Mouse (Mus musculus) layer of hippocampus, adult 8-10 months (tissue): Measurements from ENCODE around the gene H60b. TPM values are rescaled to one million over a fixed set of nuclear protein-coding genes. Genes with fewer than 3 reads are reported as not detected.
"Not testable (repeated sequence)": the region's sequence is repeated elsewhere in the genome, so short reads cannot be mapped to it uniquely, and the experiment has no call there.

Experiments
- DNase-seq, 2 experiments: peaks; one replicate each; pipeline ENCODE4 v3.0.0; 2022; ENCODE audit warnings: low spot score in 2 of 2
- total RNA-seq, 4 experiments: library from RNA; stranded (reverse); gene quantifications; 2 replicates each; pipeline ENCODE4 v1.2.4; 2022

Gene H60b
- total RNA-seq, result not detected

DNA sequence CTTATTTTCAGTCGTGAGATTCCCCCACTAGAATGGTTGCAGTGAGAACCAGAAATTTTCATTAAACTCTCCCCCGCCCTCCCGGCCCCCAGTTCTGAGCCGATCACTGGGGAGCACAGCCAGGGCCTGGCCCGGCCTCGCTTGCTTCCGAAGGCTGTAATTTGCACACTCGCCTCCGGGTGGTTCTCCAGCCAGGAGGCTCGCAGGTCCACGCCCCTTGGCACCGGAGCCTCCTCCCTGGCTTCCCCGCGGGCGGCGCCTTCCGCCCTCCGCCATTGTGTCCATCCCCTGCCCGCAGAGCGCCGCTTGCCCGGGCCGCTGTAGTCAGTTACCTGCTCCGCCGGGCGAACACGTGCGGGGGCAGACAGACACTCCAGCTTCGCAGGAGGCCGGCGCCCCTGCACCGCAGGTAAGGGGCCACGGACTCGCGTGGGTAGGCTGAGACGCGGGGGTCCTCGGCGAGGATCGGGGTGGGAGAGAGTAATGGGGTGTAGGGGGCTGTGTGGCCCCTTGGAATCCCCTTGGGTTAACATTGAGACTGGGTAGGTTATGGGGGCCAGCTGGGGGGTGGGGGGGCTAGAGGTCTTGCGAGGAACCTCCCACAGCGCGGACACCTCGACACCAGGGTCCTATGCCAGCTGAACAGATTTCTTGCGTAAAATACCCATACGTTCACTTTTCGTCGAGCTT is at the start of gene H60b, which contains the start of gene Raet1e:
TSS of gene H60b (plus strand) at position 277 of the 690 bp plus-strand sequence.
TSS of gene Raet1e (plus strand) at position 260 of the 690 bp plus-strand sequence.
- not testable (repeated sequence) for DNase-seq

DNA sequence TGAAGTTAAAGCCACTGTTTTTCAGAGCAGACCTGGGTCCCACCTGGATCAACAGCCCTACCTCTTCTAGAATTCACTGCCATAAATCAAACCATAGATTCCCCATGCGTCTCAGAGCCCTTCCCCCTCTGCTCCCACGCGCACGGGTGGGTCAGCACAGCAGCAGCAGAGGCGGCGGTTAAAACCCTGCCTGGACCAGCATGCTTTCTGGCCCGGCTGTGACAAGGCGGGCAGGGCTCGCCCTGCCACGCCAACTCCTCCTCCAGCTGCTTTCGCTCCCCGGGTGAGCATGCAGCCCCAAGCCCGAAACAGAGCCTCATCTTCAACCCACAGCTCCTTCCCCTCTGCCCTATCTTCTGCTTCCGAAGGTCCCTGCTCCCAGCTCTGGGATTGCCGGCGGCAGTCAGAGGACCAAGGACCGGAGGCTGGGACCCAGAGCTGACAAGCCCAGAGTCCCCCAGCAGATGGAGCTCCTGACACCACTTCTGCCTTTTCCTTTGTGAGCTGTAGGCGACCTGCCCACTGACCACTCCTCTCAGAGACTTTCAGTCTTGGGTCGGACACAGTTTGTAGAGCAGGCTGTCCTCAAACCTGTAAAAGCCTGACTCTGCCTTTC is 17.6 kb upstream of the H60b start:
- peak; percentile 34 to 59 for DNase-seq

DNA sequence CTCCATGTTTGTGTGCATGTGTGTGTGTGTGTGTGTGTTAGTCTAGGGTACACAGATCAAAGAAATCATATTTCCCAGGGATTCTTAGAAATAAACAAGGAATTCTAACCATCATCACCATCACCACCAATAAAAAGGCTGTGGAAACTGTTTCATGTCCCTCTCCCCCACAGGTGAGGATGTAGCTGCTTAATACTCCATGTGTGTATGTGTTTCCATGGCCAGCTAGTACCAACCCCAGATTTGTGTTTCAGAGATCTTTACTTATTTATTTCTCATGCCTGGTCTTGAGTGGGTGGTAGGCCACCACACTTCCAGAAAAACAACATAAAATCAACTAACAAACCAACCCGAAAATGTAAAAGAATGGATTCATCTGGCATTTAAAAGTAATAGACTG is 16.2 kb upstream of the H60b start:
- DNase-seq, result not testable (repeated sequence)

DNA sequence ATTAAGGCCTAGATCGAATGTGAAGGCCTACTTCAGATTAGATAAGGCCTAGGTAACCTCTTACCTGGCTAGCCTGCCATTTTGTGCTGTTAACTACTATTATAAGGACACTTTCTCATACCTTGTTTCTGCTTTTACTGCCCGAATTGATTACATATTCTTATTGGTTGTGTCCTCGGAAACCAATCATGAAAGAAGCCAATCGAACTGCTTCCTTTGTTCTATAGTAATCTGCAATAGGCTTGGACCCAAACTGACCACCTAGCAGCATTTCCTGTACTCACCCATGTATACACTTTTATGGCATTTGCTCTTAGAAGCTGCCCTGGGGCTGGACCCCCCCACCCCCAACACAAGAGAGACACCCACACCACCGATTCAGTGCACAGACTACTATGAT is 15.5 kb upstream of the H60b start:
- DNase-seq, result no peak

DNA sequence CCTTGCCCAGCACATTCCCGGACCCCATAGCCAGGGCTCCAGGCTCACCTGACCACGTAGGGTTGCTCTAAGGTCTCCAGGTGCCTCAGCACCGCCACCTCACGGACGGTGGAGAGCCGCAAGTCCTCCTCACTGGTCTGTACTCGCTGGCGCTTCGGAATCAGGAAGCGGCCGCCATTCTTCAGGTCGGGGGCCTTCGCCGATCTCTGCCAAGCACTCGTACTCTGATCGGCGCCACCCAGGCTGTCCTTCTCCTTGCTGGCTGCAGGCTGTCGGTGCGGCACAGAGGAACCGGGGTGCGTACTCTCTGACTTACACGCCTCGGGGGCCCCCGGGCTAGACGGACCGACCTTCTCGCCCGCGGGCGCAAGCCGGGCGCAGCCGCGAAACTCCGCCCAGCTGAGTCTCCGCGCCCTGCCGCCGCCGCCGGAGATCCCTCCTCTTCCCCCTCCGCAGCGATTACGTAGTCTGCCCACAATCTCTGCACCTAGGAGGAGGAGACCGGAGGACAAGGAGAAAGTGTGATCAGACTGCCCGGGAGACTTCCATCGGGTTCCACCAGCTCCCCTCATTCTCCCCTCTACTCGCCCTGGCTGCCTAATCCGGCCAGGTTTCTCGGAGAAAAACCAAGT is 9.8 kb upstream of the H60b start:
- DNase-seq, result no peak

DNA sequence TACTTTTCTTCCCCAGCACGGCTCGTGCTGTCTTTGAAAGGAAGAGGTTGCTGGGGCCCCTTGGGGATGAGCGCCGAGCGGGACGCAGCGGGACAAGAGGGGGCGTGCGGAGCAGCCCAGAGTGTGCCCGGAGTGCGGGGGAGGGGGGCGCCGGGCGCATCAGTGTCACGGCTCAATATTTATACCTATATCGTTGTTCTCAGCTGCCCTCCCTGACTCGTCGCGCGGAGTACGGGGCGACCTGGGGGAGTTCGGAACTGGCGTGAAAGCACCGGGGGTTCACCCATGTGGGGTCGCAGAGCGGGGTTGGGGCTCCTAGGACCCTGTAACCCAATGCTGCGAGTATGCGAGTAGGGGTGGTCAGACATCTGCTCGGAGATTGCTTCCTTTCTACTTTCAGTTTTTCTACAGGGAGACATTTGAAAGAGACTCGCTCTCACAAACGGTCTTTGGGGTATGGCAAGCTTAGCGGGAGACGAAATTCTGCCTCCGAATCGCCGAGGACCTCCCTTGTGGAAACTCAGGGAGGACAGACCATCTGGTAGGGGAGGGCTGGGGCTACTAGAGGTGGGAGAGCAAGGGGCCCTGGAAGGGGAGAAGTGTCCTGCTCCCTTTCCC is 9.2 kb upstream of the H60b start, which contains the start of gene E030030I06Rik:
TSS of gene E030030I06Rik (minus strand) at position 198 of the 618 bp plus-strand sequence.
- DNase-seq, result no peak

DNA sequence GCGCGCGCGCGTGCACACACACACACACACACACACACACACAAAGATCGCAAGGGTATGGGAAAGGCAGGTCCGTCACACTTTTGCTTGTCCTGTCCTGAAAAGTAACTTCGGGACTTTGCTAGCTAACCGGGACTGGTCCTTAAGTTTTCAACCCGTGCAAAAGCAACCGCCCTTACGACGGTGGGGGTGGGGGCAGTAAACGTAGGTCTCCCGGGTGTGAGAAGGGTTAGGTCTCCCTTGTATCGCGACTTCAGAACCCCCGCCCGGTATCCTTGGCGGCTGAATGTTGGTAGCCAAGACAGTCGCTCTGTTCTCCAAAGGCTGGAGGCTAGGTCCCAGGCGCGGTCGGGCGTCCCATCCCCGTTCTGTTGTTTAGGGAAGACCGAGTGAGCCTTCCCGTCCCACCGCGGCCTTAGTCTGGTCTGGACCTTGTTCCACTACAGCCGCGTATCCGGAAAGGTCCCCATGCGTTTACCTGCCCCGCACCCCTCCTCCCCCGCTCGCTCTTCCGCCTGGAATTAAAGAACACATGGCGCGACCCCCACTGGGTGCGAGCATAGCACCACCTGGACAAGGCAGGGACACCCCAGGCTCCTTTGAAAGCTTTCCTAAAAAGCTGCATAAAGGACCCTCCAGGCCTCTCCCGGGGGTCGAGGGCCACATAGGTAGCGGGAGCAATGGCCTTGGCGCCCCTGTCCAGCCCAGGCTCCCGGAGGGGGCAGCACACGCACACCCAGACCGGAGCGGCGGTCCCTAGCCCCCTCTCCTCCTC is 8.5 kb upstream of the H60b start:
- DNase-seq, result no peak

DNA sequence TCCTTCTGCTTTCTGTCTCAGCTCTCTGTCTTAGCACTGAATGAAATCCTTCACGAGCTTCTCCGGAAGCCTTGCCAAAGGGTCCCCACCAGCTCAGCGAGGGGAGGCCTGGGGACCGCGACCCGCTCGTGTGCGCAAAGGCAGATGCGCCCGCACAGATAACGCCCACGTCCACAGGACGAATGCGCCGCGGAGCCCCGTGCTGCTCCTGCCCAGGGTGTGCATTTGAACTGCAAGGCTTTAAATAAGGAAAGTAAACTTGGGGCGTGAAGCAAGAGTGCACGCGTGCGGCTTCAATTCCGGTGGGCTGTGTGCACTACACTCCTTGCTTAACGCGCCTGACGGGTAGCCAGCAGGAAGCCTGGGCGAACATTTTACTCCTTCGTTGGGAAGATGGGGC is 7.8 kb upstream of the H60b start:
- no peak for DNase-seq

DNA sequence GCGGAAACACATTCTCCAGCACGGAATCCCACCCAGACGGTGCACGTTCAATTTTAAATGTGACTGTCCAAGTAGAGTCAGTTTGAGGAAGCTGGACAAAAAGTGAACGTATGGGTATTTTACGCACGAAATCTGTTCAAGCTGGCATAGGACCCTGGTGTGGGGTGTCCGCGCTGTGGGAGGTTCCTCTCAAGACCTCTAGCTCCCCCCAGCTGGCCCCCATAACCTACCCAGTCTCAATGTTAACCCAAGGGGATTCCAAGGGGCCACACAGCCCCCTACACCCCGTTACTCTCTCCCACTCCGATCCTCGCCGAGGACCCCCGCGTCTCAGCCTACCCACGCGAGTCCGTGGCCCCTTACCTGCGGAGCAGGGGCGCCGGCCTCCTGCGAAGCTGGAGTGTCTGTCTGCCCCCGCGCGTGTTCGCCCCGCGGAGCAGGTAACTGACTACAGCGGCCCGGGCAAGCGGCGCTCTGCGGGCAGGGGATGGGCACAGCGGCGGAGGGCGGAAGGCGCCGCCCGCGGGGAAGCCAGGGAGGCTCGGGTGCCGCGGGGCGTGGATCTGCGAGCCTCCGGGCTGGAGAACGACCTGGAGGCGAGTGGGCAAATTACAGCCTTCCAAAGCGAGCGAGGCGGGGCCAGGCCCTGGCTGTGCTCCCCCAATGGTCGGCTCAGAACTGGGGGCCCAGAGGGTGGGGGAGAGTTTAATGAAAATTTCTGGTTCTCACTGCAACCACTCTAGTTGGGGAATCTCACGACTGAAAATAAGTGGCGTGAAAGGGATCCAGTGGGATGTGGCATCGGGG is 7.1 kb upstream of the H60b start:
- not testable (repeated sequence) for DNase-seq

DNA sequence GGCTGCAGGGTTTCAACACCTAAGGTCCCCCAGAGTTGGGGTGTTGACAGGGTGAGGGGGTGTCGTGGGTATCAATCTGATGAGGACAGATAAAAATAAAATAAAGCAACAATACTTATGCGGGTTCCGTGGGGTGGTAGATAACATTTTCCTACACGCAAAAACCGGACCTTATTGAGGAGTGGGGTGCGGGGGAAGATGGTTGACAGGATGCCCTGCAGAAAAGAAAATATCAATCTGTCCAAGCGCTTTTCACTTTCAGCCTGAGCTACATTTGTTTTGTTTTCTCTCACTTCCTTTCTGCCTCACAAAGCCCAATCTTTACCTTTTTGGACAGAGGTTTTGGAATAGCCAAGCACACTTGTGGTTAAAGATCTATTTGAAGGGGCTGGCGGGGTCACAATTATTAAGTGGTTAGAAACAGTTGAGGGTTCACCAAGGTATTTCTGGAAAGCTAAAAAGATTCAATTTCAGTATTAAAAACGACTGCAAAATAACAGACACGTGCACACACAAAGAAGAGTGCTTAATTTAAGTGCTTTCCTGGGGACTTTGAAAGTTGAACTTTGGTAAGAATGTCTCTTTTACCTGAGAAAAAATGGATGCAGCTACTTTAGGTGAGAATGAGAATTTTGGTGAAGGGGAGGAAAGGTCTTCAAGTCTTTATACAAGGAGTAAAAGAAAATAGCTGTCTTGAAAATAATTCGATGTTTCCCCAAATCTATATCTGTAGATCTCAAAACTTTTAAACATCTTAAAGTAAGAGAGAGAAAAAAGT is 6.3 kb upstream of the H60b start:
- not testable (repeated sequence) for DNase-seq

DNA sequence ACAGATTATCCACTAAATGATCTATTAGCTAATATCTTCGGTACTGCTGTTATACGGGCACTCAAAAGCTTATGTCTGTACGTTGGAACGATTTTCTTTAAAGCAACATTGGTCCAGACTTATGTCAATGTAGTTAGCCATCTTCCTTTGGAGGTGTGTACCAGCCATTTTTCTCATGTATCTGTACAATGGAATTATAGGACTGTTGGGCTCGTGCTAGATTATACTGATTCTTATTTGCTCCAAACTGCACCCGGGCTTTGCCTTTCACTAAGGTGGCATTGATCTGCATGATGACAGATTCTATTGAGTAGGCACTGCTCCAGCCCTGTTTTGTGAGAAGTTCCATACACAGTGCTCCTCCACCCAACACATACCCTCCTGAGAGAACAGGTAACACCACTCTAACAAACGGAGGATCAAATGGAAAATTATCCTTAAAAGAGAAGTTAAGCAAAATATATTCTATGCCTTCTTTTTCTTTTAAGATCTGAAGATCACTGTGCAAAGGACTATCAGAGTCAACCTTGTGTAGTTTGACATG is 5.2 kb upstream of the H60b start:
- not testable (repeated sequence) for DNase-seq

DNA sequence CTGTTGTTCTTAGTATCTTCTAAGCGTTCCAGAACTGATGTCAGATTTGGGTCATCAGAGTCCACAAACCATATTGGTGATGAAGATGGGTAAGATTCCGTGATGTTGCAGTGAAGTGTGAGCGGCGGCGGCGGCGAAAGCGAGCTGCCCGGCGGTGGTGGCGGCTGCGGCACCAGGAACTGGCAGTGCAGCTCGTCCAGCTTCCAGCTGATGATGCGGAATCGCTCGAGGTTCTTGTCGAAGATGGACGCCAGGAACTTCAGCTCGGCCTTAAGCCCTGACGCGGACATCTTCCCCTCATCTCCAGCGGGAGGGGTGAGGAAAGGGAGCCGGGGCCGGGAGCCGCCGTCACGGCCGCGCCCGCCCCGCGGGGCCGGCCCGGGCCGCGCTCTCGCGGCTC is 4.3 kb upstream of the H60b start:
- not testable (repeated sequence) for DNase-seq

DNA sequence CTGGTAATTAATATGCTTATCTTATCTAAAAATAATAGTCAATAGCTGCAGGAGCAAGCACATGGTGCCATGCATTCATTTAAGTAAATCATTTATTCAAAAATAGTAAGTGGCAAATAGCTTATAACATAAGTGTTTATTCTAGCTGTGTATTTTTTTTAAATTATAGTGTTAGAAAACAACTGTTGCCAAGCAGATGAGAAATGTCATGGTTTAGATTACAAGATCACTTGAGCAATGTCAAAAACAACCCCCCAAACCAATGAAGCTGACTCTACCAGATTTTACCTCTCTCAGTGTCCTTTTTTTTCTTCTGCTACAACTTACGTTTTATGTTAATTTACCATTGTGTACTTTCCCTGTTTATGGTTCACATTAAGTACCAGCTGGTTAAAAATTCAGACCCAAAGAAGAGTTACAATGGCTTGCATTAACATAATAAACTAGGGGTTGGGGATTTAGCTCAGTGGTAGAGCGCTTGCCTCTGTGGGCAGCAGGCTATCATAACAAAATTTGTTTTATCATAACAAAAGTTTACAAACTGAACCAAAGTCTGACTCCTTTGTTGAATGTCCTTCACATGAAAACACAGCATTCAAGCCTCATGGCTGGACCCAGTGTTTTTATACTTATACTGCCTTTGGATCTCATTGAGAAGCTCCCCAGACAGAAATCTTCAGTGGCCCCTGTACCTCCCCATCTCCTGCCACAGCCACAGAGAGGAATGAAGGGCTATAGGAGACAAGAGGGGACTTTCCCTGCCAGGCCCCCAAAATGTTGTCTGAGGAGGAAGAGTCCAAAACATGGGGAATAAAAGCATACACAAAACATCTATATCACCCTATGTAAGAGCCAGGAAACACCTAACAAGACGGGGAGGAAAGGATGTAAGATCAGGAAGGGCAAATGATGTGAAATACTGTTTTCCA is 3.3 kb upstream of the H60b start:
- no peak for DNase-seq

DNA sequence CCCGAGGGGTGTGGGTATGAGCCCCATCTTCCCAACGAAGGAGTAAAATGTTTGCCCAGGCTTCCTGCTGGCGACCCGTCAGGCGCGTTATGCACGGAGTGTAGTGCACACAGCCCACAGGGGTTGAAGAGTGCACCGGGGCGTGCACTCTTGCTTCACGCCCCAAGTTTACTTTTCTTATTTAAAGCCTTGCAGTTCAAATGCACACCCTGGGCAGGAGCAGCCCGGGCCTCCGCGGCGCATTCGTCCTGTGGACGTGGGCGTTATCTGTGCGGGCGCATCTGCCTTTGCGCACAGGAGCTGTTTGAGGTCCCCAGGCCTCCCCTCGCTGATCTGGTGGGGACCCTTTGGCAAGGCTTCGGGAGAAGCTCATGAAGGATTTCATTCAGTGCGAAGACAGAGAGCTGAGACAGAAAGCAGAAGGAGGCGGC is 760 bp downstream of the H60b start:
- no peak for DNase-seq

DNA sequence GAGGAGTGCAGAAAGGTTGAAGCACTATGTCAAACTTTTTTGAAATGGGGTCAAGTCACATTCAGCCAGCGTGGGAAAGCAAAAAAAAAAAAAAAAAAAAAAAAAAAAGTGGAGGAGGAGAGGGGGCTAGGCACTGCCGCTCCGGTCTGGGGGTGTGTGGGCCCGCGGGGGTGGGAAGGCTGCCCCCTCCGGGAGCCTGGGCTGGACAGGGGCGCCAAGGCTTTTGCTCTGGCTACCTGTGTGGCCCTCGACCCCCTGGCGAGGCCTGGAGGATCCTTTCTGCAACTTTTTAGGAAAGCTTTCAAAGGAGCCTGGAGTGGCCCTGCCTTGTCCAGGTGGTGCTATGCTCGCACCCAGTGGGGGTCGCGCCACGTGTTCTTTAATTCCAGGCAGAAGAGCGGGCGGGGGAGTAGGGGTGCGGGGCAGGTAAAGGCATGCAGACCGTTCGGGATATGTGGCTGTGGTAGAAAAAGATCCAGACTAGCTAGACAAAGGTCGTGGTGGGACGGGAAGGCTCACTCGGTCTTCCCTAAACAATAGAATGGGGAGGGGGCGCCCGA is 1.3 kb downstream of the H60b start:
- no peak for DNase-seq

DNA sequence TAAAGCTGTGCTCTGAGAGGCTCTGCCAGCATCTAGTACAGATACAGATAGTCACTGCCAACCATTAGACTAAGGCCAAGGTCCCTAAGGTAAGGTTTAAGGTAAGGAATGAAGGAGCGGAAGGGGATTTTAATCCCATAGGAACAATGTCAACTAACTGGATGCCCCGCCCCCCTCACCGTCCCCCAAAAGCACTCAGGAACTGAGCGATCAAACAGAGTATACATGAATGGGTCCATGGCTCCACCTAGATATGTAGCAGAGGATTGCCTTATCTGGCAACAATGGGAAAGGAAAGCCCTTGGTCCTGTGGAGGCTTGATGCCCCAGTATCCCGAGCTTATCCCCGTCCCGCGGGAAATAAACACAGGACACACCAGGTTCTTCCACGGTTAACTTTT is 4.9 kb downstream of the H60b start:
- not testable (repeated sequence) for DNase-seq

DNA sequence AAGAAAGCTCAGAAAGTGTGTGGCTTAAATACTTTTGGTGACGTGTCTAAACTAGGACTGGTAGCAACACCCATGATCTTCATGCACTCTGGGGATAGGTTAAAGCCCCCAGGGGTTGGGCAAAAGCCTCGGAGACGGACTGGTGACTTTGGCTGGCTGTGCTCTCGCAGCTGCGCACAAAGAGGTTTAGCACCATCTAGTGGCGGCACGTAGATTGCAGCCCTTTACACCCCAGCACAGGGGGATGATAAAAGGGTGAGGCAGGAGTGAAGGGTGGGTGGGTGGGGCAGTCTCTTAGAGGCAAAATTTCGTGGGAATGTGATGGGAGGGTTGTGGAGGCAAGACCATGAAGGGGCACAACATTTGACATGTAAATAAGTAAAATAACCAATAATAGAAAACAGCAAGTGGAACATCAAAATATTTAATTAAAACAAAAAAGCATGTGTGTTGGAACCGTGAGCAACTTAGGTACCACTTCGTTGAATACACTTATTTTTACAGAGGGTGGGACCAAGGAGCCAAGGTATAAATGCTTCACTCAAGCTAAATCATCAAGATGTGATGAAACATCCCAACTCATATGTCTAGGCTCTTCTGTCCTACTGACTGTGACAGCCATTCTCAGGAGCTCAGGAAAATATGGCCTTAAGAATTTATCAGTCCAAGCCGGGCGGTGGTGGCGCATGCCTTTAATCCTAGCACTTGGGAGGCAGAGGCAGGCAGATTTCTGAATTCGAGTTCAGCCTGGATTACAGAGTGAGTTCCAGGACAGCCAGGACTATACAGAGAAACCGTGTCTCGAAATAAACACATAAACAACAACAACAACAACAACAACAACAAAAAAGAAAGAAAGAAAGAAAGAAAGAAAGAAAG is 5.6 kb downstream of the H60b start:
- peak in 1 of 2 experiments; percentile 73 for DNase-seq
